Mouse (Mus musculus) layer of hippocampus, postnatal 14 days (tissue): ENCODE data around the gene Serpinb6a. TPM values are rescaled to one million over a fixed set of nuclear protein-coding genes. Genes with fewer than 3 reads are reported as not detected.

Experiments used
- DNase-seq, 2 experiments: peaks; one replicate each; pipeline ENCODE4 v3.0.0; 2021 to 2022; ENCODE audit warnings: low spot score in 2 of 2, mixed read lengths in 1 of 2
- total RNA-seq, 2 experiments: library from RNA; stranded (reverse); gene quantifications; 2 replicates each; pipeline ENCODE4 v1.2.3; 2021

The Serpinb6a gene
- total RNA-seq, 2 experiments from 2014 or later, result 45.3 to 49.5 TPM

DNA sequence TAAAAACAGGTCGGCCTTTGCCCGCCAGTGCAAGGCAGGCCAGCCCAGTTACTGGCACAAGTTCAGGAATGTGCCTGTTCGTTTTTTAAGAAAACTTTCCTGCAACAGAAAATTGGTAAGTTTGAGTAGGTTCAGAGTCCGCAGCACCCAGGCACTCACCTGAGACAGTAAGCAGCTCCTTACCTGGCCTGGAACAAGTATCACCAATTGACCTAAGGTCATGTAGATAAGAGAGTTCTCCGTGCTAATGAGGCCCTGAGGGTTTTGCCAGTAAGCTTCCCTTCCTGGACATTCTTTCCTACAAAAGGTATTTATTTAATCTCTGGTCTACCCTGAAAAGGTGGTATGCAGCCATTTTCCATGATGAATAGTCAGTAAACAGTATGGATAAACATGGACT is 80.9 kb downstream of the Serpinb6a start:
- no peak for DNase-seq

DNA sequence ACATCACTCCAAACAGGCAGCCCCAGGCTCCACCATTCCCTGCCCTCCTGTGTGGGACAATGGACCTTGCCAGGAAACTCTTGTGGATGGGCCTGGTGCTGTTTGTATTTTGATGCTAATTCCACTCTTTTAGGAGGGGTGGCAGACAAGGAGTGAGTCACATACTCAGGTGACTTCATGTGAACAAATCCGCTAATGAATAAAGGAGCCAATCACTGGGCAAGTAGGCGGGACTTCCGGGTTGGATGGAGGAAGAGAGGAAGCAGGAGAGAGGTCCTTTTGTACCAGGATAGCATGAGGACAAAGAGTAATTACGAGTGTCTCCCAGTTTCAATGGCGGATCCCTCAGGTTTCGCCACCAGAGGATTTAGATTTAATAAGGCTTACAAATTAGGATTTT is 81.6 kb downstream of the Serpinb6a start:
- DNase-seq, result no peak

GRCm38 (mm10) chr13:33906821-33907220 is 95.8 kb downstream of the Serpinb6a start:
- no peak for DNase-seq

GRCm38 (mm10) chr13:33905176-33905954 is 97.2 kb downstream of the Serpinb6a start, which contains the start of gene Serpinb6c:
Gene Serpinb6c (minus strand): TSS chr13:33905708.
- DNase-seq, result no peak

- no peak for DNase-seq
These were observed 99.3 kb downstream of the Serpinb6a start for GRCm38 (mm10) chr13:33903290-33903689.

DNA sequence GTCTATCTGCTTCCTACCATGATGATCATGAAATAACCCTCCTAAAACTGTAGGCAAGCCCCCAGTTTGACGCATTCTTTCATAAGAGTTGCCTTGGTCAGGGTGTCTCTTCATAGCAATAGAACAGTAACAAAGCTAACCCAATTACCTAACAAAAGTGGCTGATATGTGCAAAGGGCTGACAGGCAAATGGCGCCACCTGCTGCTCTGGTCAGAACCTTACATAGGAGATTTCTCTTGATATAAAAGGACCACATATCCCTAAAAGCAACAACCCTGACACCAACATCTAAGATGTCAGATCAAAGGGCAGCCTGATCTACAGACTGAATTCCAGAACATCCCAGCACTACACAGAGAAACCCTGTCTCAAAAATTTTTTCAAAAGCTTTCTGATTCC is 108.4 kb downstream of the Serpinb6a start:
- peak in 1 of 2 experiments; percentile 31 for DNase-seq

Other genes with a start within 250 kb of the Serpinb6a start
- gene Serpinb6e, start 159.4 kb downstream of the Serpinb6a start, total RNA-seq, result not detected
- gene Serpinb6c, start 97.1 kb downstream of the Serpinb6a start, total RNA-seq, result under 1 TPM; 0.38 to 0.58 TPM
- 1 to 10 TPM; 5.3 to 7.1 TPM for gene Nqo2, start 38.1 kb downstream of the Serpinb6a start, total RNA-seq
- gene Ripk1, start 431 bp downstream of the Serpinb6a start, total RNA-seq, result 1 to 10 TPM; 7.7 to 8.2 TPM
- gene Bphl, start 34.8 kb upstream of the Serpinb6a start, total RNA-seq, result 10 to 100 TPM; 39.3 to 46.4 TPM
- 1,000 to 10,000 TPM; 2,027 to 2,125 TPM for gene Tubb2a, start 75.2 kb upstream of the Serpinb6a start, total RNA-seq
- gene Tubb2b, start 127.7 kb upstream of the Serpinb6a start, total RNA-seq, result 100 to 1,000 TPM; 703 to 790 TPM
- gene Psmg4, start 160.2 kb upstream of the Serpinb6a start, total RNA-seq, result 10 to 100 TPM; 26.1 to 33.6 TPM